Mouse (Mus musculus) frontal cortex, adult 2 months (tissue): Measurements from ENCODE around the gene Ppcdc. TPM values are rescaled to one million over a fixed set of nuclear protein-coding genes. Genes with fewer than 3 reads are reported as not detected.

Experiments
- DNase-seq, 2 experiments: peaks; one replicate each; pipeline ENCODE4 v3.0.0; 2022; ENCODE audit warnings: low spot score in 1 of 2; ENCODE audit errors: extremely low spot score in 1 of 2
- polyA plus RNA-seq: library from polyadenylated mRNA; depleted of rRNA; stranded (reverse); fragments of >200 nt; gene quantifications from 2 replicates; pipeline ENCODE4 v1.2.3, GENCODE M21; 2012; rRNA removed

Gene Ppcdc
- polyA plus RNA-seq, 1 experiment, result 24.5 TPM

DNA sequence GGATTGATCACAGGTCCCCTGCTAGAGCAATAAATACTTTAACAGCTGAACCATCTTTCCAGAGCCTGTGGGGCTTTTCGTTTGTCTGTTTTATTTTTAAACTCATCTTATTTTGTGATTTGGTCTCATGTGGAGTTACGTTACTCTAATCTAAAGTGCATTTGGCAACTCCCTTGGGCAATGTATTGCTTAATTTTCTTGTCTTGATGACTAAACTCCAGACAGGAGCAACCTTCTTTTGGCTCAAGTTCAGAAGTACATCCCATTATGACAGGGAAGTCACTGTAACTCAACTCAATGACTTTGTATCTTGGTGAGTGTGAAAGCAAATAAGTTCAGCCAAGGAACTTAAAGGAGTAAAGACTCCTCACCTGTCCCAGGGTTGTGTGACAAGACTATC is 55.3 kb downstream of the Ppcdc start:
- no peak for DNase-seq

DNA sequence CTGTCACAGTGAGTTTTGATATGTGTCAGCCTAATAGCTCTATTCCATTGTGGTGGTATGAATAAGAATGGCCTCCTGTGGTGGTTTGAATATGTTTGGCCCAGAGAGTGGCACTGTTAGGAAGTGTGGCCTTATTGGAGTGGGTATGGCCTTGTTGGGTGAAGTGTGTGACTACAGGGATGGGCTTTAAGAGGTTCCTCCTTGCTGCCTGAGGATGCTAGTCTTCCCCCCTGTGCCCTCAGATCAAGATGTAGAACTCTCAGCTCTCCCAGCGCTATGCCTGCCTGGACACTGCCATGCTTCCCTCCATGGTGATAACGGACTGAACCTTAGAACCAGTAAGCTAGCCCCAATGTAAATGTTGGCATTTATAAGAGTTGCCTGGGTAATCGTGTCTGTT is 78.9 kb downstream of the Ppcdc start:
- DNase-seq, result no peak

DNA sequence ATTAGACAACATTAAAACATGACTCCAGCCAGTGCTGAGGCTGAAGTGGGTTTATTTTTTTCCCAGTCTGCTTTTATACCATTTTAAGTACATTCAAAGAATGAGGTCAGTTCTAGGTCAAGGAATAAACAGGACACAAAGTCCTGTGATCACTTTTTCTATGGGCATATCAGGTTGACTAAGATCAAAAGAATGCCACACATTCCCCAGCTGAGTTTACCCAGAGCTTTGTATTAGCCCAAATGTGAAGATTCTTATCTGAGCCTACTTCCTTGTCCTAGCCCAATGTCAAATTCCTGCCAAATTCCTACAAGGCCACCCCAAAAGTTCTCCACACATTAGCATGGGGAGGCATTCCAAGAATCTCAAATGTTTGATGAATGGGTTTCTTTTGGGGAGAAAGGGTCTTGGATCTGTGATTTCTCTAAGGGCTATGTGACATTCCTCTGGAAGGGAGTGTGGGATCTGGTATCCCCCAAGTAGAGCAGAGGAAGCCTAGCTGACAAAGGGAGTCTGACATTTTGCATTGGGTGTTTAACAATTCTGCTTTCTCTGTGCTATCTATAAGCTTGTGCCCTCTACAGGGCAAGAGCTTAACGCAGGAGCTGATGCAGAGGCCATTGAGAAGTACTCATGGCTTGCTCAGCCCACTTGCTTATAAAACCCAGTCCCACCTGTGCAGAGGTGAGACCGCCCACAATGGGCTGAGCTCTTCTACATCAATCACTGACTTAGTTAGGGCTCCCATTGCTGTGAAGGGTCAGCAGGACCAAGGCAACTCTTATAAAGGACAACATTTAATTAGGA is 85.3 kb downstream of the Ppcdc start:
- DNase-seq, result no peak

DNA sequence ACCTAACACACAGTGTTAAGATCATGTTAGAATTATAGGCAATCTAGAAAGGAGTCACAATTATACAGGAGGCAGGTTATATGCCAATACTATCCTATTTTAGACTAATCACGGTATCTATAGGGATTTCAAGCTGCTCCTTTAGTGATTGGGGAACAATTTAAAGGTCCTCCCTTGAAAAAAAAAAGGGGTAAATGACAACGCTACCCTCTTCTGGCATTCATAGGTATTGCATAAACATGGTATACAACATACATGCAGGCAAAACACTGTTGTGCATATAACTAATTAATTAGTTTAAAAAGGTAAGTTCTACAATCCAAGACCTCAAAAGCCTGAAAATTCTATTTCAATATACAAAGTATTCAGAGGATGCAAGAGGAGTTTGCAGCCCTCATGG is 88.6 kb downstream of the Ppcdc start:
- no peak for DNase-seq

DNA sequence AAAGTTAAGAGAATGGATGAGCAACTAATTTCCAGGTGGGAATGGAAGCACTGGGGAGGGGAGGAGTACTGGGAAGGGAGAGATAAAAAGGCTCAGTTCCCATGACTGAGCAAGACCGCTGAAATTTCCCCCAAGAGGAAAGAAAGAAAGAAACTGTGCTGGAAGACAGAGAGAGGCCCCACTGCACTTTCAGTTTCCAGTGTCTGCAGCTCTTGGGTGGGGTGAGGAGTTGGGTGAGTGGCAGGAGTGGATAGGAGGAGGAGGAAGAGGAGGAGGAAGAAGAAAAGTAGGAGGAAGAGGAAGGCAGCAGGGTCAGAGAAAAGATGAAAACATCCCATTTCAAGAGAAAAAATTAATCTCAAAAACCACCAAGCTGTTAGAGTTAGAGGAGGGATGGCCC is 94.0 kb downstream of the Ppcdc start:
- no peak for DNase-seq

DNA sequence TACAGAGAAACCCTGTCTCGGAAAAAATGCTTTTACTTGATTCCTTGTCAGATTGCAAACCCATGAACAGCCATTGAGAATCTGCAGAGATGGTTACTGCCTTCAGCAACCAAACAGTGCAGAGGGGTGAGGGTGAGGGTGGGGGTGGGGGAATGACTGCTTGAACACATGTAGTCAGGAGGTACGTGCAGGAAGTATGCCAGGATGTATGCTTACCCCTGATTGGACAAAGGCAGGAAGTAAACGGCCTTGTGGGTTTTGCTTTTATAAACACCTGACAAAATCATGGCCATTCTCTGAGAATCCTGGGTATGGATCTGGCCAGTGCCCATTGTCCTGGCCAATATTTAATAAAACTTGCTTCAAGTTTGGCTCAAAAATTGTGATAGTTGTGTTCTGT is 96.2 kb downstream of the Ppcdc start:
- DNase-seq, result no peak

DNA sequence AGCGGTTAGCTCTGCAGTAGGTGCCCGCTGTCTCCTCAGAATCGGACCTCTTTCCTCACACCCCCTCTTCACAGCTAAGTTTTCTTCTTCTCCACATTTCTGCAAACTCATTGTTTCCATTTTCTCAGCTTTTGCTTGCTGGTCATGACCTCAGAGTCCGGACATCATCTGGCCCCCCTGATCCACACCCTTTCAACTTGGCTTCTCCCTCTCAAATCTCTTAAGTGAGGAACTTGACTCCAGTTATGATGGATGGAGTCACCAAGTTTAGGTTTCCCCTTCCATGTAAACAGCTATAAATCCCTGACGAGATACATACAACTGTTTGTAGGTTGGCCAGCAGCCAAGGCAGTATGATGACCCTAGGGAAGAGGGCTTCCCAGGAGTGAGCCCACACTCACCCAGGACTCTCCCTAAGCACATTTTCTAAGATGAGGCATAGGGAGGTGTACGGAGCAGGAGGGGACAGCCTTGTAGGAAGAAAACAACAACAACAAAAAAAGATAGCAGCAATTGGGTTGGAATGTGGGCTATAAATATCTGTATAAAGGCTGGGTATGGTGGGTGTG is 96.9 kb downstream of the Ppcdc start:
- no peak for DNase-seq

DNA sequence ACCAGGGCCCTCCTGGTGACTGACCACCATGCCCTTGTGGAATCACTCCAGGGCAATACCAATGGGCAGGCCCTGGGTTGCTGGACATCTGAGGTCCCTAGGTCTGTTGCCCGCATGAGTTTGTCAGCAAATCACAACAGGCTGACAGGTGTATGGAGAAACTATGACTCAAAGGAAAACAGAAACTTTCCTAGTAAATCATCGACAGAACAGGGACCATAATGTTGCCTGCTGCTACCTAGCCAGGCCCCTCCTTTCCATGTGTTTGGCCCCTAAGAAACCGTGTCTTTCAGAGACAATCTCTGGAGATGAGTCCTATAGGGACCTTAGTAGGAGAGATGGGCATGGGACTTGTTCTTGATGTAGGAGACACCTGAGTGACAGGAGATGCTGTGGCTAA is 97.7 kb downstream of the Ppcdc start:
- no peak for DNase-seq

DNA sequence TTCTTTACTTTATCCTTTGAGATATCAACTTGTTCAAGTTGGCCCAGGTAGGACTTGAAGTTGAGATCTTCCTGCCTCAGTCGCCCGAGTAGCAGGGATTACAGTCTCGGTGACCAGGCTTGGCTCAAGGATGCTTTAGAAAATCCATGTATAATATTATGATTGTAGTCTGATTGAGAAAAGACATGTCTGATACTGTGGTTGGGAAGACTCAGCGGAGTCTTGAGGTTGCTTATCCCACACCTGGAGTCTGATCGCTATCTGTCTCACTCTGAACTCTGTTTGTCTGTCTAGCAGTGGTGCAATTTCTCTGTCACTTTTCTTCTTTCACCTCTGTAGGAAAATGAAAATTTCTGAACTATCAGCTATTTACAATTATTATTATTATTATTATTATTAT is 99.6 kb downstream of the Ppcdc start:
- DNase-seq, result no peak

DNA sequence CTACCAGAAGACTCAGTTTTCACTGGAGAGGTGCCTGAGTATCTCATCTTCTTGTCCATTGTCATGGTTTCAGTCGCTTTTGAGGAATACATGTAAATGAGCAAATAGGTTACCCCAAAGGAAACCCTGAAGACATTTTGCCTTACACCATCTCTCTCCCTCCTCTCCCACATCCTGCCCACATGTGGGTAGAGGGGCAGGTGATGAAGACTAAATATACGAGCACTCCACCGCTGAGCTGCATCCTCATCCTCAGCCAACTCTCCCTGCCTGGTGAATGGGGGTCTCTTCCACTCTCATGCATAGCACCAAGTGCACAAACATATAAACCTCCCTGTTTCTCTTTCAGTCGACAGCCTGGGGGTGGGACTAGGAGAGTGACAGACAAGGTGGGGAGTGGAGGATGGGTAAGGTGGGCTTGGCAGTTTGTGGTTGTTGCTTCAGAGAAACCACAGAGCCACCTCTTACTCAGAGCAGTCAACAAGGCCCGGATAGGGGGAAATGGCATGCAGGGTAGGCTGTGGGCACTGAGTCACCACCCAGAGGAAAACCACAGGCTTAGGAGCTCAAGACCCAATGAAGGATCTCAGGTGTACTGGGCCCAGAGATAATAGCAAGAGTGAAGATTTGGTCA is 100.2 kb downstream of the Ppcdc start:
- no peak for DNase-seq

DNA sequence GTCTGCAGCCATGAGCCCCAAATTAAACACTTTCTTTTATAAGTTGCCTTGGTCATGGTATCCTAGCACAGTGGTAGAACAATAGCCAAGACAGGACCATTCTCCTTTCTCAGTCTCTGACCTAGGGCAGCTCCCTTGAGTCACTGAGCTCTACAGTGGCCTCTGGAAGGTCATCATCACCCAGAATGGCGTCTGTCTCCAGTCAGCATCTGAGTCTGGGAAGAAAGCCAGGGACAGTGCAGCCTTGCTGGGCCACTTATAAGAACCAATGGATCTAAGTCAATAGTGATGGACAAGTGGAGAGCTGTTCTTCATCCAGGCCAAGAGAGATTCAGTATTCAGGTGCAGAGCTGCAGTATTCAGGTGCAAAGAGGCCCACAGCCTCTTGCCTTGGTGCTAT is 101.2 kb downstream of the Ppcdc start:
- no peak for DNase-seq

Other genes starting within 250 kb of the Ppcdc start
- gene Trcg1, start 203.6 kb downstream of the Ppcdc start, polyA plus RNA-seq, result not detected in 2 replicates
- gene 1700017B05Rik, start 177.5 kb downstream of the Ppcdc start, polyA plus RNA-seq, result 4.6 and 5.4 TPM in 2 replicates
- gene Scamp5, start 27.9 kb upstream of the Ppcdc start, polyA plus RNA-seq, result 343 and 371 TPM in 2 replicates
- 32.6 and 46.9 TPM in 2 replicates for gene Rpp25, start 63.9 kb upstream of the Ppcdc start, polyA plus RNA-seq
- 416 and 459 TPM in 2 replicates for gene Cox5a, start 81.2 kb upstream of the Ppcdc start, polyA plus RNA-seq
- 10.9 and 14.5 TPM in 2 replicates for gene Fam219b, start 97.4 kb upstream of the Ppcdc start, polyA plus RNA-seq
- gene Mpi, start 112.6 kb upstream of the Ppcdc start, polyA plus RNA-seq, result 86.3 and 86.4 TPM in 2 replicates
- gene Scamp2, start 120.8 kb upstream of the Ppcdc start, polyA plus RNA-seq, result 47.8 and 49.7 TPM in 2 replicates
- 45.3 and 53.0 TPM in 2 replicates for gene Ulk3, start 149.3 kb upstream of the Ppcdc start, polyA plus RNA-seq
- gene Cplx3, start 166.2 kb upstream of the Ppcdc start, polyA plus RNA-seq, result 17.6 and 18.4 TPM in 2 replicates
- 0.08 and 0.12 TPM in 2 replicates for gene Lman1l, start 180.7 kb upstream of the Ppcdc start, polyA plus RNA-seq
- 66.1 and 86.0 TPM in 2 replicates for gene Csk, start 213.5 kb upstream of the Ppcdc start, polyA plus RNA-seq
- gene Cyp1a2, start 243.6 kb upstream of the Ppcdc start, polyA plus RNA-seq, result 1.1 TPM in 1 of 2 replicates, not detected in the other
- 0.08 TPM in 2 replicates for gene Cyp1a1, start 247.8 kb upstream of the Ppcdc start, polyA plus RNA-seq